Mouse (Mus musculus) bone marrow, adult 2 months (tissue): ENCODE data around the gene Slit3.

Experiments
- CTCF ChIP-seq: fragments of 200-500 bp; IDR thresholded peaks from 2 replicates; pipeline ENCODE4 v1.5.1; 2011; ENCODE audit warnings: low read length, control low read depth; ENCODE audit not compliant: control insufficient read depth, insufficient read depth
- POLR2A ChIP-seq: fragments of 200-500 bp; IDR thresholded peaks from 2 replicates; pipeline ENCODE4 v1.6.1; 2011; ENCODE audit warnings: low read depth, mild to moderate bottlenecking, control low read depth, low read length, borderline replicate concordance; ENCODE audit not compliant: control insufficient read depth

GRCm38 (mm10) chr11:35407341-35408154 lies 286.5 kb downstream of the Slit3 start:
- TF ChIP-seq CTCF (no peak), POLR2A (no peak)
